Mouse (Mus musculus): ENCODE data around the gene Frmd4b. TPM values are rescaled to one million over a fixed set of nuclear protein-coding genes. Genes with fewer than 3 reads are reported as not detected.

The Frmd4b gene
- total and polyA plus RNA-seq, 3 experiments, result 0.13 to 0.70 (median 0.13) TPM

DNA sequence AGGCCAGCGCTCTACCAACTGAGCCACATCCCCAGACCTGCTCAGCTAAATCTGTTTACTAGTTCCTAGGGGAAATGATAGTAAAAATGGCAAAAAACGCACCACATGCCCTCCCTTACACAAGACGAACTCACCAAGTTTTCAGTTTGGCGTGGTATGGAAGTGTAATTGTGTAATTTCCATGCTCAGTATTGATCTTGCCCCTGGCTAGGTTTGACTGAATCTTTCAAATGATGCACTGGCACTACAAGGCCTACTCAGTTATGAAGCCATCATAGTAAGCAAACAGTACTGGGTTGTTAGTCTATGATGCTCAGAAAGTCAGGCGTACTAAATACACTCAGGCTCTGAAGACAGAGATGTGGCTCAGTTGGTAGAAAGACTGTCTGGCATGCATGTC lies 275.2 kb downstream of the Frmd4b start:
- dilution Hi-C loops (cut with MboI; ENCODE audit: extremely low pct_ligation_motif_present, extremely low pct_unique_long_range_greater_than_20kb, low sequenced_read_pairs), result no loop called here
- H3K79me2 ChIP-seq (replicated peaks; ENCODE audit: control insufficient read depth, extremely low read depth, insufficient read depth, poor library complexity, severe bottlenecking), result no peaks in the 10 kb centered on the region
- no peaks in the 10 kb centered on the region for H3K36me3 ChIP-seq (replicated peaks in 1 of 2; ENCODE audit: control insufficient read depth in 1 of 2, insufficient read depth in 1 of 2, low read length in 1 of 2)
- no peak for DNase-seq (ENCODE audit: extremely low read depth)
- H3K4me1 ChIP-seq (ENCODE audit: control insufficient read depth in 1 of 2, insufficient read depth in 2 of 2), result no peaks in the 10 kb centered on the region
- H3K4me3 ChIP-seq (replicated peaks in 1 of 3; ENCODE audit: low read depth in 2 of 3, low read length in 2 of 3, poor library complexity in 1 of 3), result no peak overlapping the region
- no peak overlapping the region for H3K9ac ChIP-seq (ENCODE audit: insufficient read depth, low read depth)
- no peaks in the 10 kb centered on the region for H3K9me3 ChIP-seq (replicated peaks; ENCODE audit: low read length)
- in situ Hi-C loops (cut with MboI; ENCODE audit: low pct_ligation_motif_present, low pct_unique_long_range_greater_than_20kb, low sequenced_read_pairs), result no loop called here
- TF ChIP-seq MEF2A (IDR thresholded peaks at IDR 0.05; ENCODE audit: borderline replicate concordance, low read depth, low read length) (no peak), CHD2 (IDR thresholded peaks at IDR 0.05; ENCODE audit: low read length) (no peak), KAT2A (IDR thresholded peaks at IDR 0.05; ENCODE audit: insufficient replicate concordance, low read length) (no peak), CHD1 (IDR thresholded peaks at IDR 0.05; ENCODE audit: low read depth, low read length) (no peak), E2F4 (IDR thresholded peaks at IDR 0.05; ENCODE audit: insufficient replicate concordance, low read depth, low read length) (no peak), MAFK (IDR thresholded peaks at IDR 0.05; ENCODE audit: insufficient replicate concordance, low read length) (no peak), ZKSCAN1 (IDR thresholded peaks at IDR 0.05; ENCODE audit: borderline replicate concordance, low read depth, low read length) (no peak)
- no peak overlapping the region for H3K4me2 ChIP-seq (ENCODE audit: insufficient read depth, low read depth, poor library complexity, severe bottlenecking)
- H3K27me3 ChIP-seq (replicated peaks), result no peaks in the 10 kb centered on the region
- H3K27ac ChIP-seq (ENCODE audit: insufficient read depth, low read depth), result no peak overlapping the region

DNA sequence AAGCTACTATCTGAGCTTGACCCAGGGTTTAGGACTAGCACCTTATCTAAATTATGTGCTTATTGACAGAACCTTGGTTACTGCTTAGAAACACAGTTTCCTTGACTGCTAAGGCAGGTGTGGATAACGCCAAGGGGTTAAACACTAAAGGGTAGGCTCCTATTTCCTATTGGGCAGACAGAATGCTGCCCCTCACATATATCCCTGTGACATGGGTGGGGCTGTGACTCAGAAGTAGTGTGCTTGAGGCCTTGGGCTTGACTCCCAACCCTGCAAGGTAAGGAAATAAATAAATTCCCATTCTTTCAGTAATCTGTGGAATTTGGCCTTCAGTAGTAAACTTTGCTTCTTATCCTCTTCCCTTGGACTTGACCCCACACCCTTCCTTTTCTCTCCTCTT lies 275.7 kb downstream of the Frmd4b start:
- no peak for TF ChIP-seq ETS1 (conservative IDR thresholded peaks at IDR 0.05; ENCODE audit: low read depth, low read length)
- TF ChIP-seq NRF1 (IDR thresholded peaks at IDR 0.05; ENCODE audit: low read depth, low read length), result no peak
- Histone ChIP-seq H3K9ac (ENCODE audit: insufficient read depth, low read depth) (no peak overlapping the region), H3K4me3 (replicated peaks in 1 of 3; ENCODE audit: low read depth in 2 of 3, low read length in 2 of 3, poor library complexity in 1 of 3) (no peak overlapping the region), H3K27me3 (replicated peaks) (no peaks in the 10 kb centered on the region), H3K27ac (ENCODE audit: insufficient read depth, low read depth) (no peak overlapping the region), H3K4me1 (ENCODE audit: control insufficient read depth in 1 of 2, insufficient read depth in 2 of 2) (no peaks in the 10 kb centered on the region), H3K36me3 (replicated peaks in 1 of 2; ENCODE audit: control insufficient read depth in 1 of 2, insufficient read depth in 1 of 2, low read length in 1 of 2) (no peaks in the 10 kb centered on the region), H3K4me2 (ENCODE audit: insufficient read depth, low read depth, poor library complexity, severe bottlenecking) (no peak overlapping the region), H3K79me2 (replicated peaks; ENCODE audit: control insufficient read depth, extremely low read depth, insufficient read depth, poor library complexity, severe bottlenecking) (no peaks in the 10 kb centered on the region), H3K9me3 (replicated peaks; ENCODE audit: low read length) (no peaks in the 10 kb centered on the region)
- no peak for DNase-seq (ENCODE audit: extremely low read depth)
- in situ Hi-C loops (cut with MboI; ENCODE audit: low pct_ligation_motif_present, low pct_unique_long_range_greater_than_20kb, low sequenced_read_pairs) (no loop called here), dilution Hi-C loops (cut with MboI; ENCODE audit: extremely low pct_ligation_motif_present, extremely low pct_unique_long_range_greater_than_20kb, low sequenced_read_pairs) (no loop called here)

DNA sequence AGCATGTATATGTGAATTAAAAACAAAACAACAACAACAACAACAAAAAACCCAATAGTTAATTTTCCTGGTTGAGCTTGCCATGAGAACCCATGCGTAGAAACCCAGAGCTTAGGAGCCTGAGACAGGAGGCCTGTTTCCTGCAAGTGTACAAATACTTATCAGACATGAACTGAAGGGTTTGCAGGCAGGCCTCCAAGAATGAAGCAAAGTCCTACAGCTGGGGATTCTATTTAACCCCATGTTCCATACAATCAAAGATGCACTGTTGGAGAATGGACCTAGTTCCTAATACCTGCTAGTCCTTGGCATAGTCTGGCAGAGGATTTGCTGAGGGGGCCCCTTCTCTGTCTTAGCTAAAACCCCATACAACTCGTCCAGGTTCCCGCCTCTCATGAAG lies 276.2 kb downstream of the Frmd4b start:
- TF ChIP-seq MXI1 (IDR thresholded peaks at IDR 0.05; ENCODE audit: low read depth, low read length) (no peak), SMC3 (IDR thresholded peaks at IDR 0.05; ENCODE audit: low read depth, low read length) (no peak)
- dilution Hi-C loops (cut with MboI; ENCODE audit: extremely low pct_ligation_motif_present, extremely low pct_unique_long_range_greater_than_20kb, low sequenced_read_pairs), result no loop called here
- in situ Hi-C loops (cut with MboI; ENCODE audit: low pct_ligation_motif_present, low pct_unique_long_range_greater_than_20kb, low sequenced_read_pairs), result no loop called here
- DNase-seq (ENCODE audit: extremely low read depth), result no peak
- no peaks in the 10 kb centered on the region for H3K36me3 ChIP-seq (replicated peaks in 1 of 2; ENCODE audit: control insufficient read depth in 1 of 2, insufficient read depth in 1 of 2, low read length in 1 of 2)
- no peaks in the 10 kb centered on the region for H3K27me3 ChIP-seq (replicated peaks)
- H3K9ac ChIP-seq (ENCODE audit: insufficient read depth, low read depth), result no peak overlapping the region
- H3K4me2 ChIP-seq (ENCODE audit: insufficient read depth, low read depth, poor library complexity, severe bottlenecking), result no peak overlapping the region
- H3K4me3 ChIP-seq (replicated peaks in 1 of 3; ENCODE audit: low read depth in 2 of 3, low read length in 2 of 3, poor library complexity in 1 of 3), result no peak overlapping the region
- H3K27ac ChIP-seq (ENCODE audit: insufficient read depth, low read depth), result no peak overlapping the region
- no peaks in the 10 kb centered on the region for H3K79me2 ChIP-seq (replicated peaks; ENCODE audit: control insufficient read depth, extremely low read depth, insufficient read depth, poor library complexity, severe bottlenecking)
- no peaks in the 10 kb centered on the region for H3K9me3 ChIP-seq (replicated peaks; ENCODE audit: low read length)
- no peaks in the 10 kb centered on the region for H3K4me1 ChIP-seq (ENCODE audit: control insufficient read depth in 1 of 2, insufficient read depth in 2 of 2)

Measured in CH12.LX (cell line).